Mouse (Mus musculus): Measurements from ENCODE around the gene Olfr223.
"Not testable (repeated sequence)": the region's sequence is repeated elsewhere in the genome, so short reads cannot be mapped to it uniquely, and the experiment has no call there.

Olfr223 gene

GRCm38 (mm10) chr11:59596091-59596490, 3.0 kb upstream of the Olfr223 start:
- DNase-seq = no peak

GRCm38 (mm10) chr11:59589496-59589895, 3.6 kb downstream of the Olfr223 start:
- DNase-seq = peak; percentile 62 to 74

GRCm38 (mm10) chr11:59584539-59584938, 8.6 kb downstream of the Olfr223 start:
- no peak for DNase-seq

- not testable (repeated sequence) for DNase-seq
Observed at GRCm38 (mm10) chr11:59576135-59576534, 17.0 kb downstream of the Olfr223 start, which contains the start of gene Olfr222. Olfr222 (minus strand) TSS chr11:59576235.

GRCm38 (mm10) chr11:59575726-59576125, 17.4 kb downstream of the Olfr223 start:
- DNase-seq = peak in 1 of 2 experiments; percentile 16

- peak; percentile 53 to 67 for DNase-seq
Observed at GRCm38 (mm10) chr11:59569306-59569705, 23.8 kb downstream of the Olfr223 start.

- DNase-seq = no peak
Observed at GRCm38 (mm10) chr11:59562837-59563236, 30.3 kb downstream of the Olfr223 start.

- DNase-seq = no peak
Observed at GRCm38 (mm10) chr11:59562336-59562735, 30.8 kb downstream of the Olfr223 start.

- no peak for DNase-seq
Observed at GRCm38 (mm10) chr11:59560906-59561305, 32.2 kb downstream of the Olfr223 start.

- no peak for DNase-seq
Observed at GRCm38 (mm10) chr11:59554535-59554934, 38.6 kb downstream of the Olfr223 start.

- no peak for DNase-seq
Observed at GRCm38 (mm10) chr11:59554127-59554526, 39.0 kb downstream of the Olfr223 start.

- no peak for DNase-seq
Observed at GRCm38 (mm10) chr11:59544005-59544404, 49.1 kb downstream of the Olfr223 start.

- no peak for DNase-seq
Observed at GRCm38 (mm10) chr11:59543376-59543775, 49.7 kb downstream of the Olfr223 start.

GRCm38 (mm10) chr11:59542442-59542841, 50.6 kb downstream of the Olfr223 start:
- no peak for DNase-seq

GRCm38 (mm10) chr11:59541324-59541723, 51.8 kb downstream of the Olfr223 start, which contains the start of gene Nlrp3:
Nlrp3 (plus strand) TSS chr11:59541568.
- no peak for DNase-seq

- DNase-seq = no peak
Observed at GRCm38 (mm10) chr11:59540123-59540522, 53.0 kb downstream of the Olfr223 start.
